In genomic region chr7:112012102-112012501, GRCm38 (mm10) we compare ENCODE assay signal across 11 mouse cellular contexts. TPM values are rescaled to one million over a fixed set of nuclear protein-coding genes. Genes with fewer than 3 reads are reported as not detected.
A peak's percentile ranks its signal among the peaks of the same experiment; 100 is the strongest.
DNase-seq lines count a peak whose midpoint lies in the region; ATAC-seq and TF ChIP-seq lines count a peak whose summit lies in the region.
"Had no signal": no experiment of that assay in that cellular context is flagged by ENCODE, and none has a peak within 500 bp of the region (broad histone marks: within the 10 kb centered on the region; RNA-seq: fewer than 3 reads in every experiment).

No protein-coding gene starts in this region.

- DNase-seq in cerebellum, adult 11 months = peak; percentile 91
- peak; percentile 40 for DNase-seq in heart, adult 8-10 months (ENCODE audit: low spot score)
- no peak for DNase-seq in thymus, postnatal 0 days (ENCODE audit: low spot score)
- DNase-seq in hindbrain, embryonic 11.5 days (ENCODE audit: low spot score) = no peak

- H3K4me3 ChIP-seq in intestine, embryonic 16.5 days (ENCODE audit: low read length) = no peak overlapping the region
- H3K4me3 ChIP-seq in intestine, postnatal 0 days (ENCODE audit: low read depth, low read length) = no peak overlapping the region
- no peak overlapping the region for H3K4me3 ChIP-seq in lung, embryonic 15.5 days
- H3K4me3 ChIP-seq in hindbrain, embryonic 11.5 days (ENCODE audit: low read depth, low read length) = no peak overlapping the region
- no peak overlapping the region for H3K4me3 ChIP-seq in hindbrain, embryonic 16.5 days (ENCODE audit: low read length)
- H3K4me3 ChIP-seq: embryonic facial prominence, embryonic 13.5 days; neural tube, embryonic 12.5 days had no signal

- TF ChIP-seq CTCF in intestine, postnatal 0 days (IDR thresholded peaks at IDR 0.05; ENCODE audit: low read depth) = no peak

- H3K4me2 ChIP-seq in intestine, embryonic 16.5 days (ENCODE audit: low read depth, low read length) = no peak overlapping the region
- H3K4me2 ChIP-seq in intestine, postnatal 0 days (replicated peaks; ENCODE audit: low read depth) = no peak overlapping the region
- no peak overlapping the region for H3K4me2 ChIP-seq in lung, embryonic 15.5 days
- no peak overlapping the region for H3K4me2 ChIP-seq in hindbrain, embryonic 11.5 days (replicated peaks; ENCODE audit: low read depth, low read length)
- H3K4me2 ChIP-seq in hindbrain, embryonic 16.5 days (ENCODE audit: low read length) = no peak overlapping the region
- H3K4me2 ChIP-seq: embryonic facial prominence, embryonic 13.5 days; neural tube, embryonic 12.5 days had no signal

- no peaks in the 10 kb centered on the region for H3K27me3 ChIP-seq in intestine, embryonic 16.5 days (replicated peaks; ENCODE audit: control insufficient read depth, insufficient read depth, low read length)
- H3K27me3 ChIP-seq in intestine, postnatal 0 days (replicated peaks; ENCODE audit: control insufficient read depth, insufficient read depth, low read length) = no peaks in the 10 kb centered on the region
- no peaks in the 10 kb centered on the region for H3K27me3 ChIP-seq in lung, embryonic 15.5 days
- no peaks in the 10 kb centered on the region for H3K27me3 ChIP-seq in hindbrain, embryonic 11.5 days (ENCODE audit: control insufficient read depth, insufficient read depth, low read length)
- no peaks in the 10 kb centered on the region for H3K27me3 ChIP-seq in hindbrain, embryonic 16.5 days (replicated peaks; ENCODE audit: control insufficient read depth, insufficient read depth, low read length)
- H3K27me3 ChIP-seq: embryonic facial prominence, embryonic 13.5 days; neural tube, embryonic 12.5 days had no signal

- no peak overlapping the region for H3K9ac ChIP-seq in intestine, embryonic 16.5 days (ENCODE audit: low read depth, low read length)
- H3K9ac ChIP-seq in intestine, postnatal 0 days (ENCODE audit: low read depth, low read length) = no peak overlapping the region
- no peak overlapping the region for H3K9ac ChIP-seq in lung, embryonic 15.5 days
- H3K9ac ChIP-seq in hindbrain, embryonic 11.5 days (ENCODE audit: low read depth, low read length) = no peak overlapping the region
- no peak overlapping the region for H3K9ac ChIP-seq in hindbrain, embryonic 16.5 days (ENCODE audit: low read depth, low read length)
- H3K9ac ChIP-seq: embryonic facial prominence, embryonic 13.5 days; neural tube, embryonic 12.5 days had no signal

- ATAC-seq in intestine, embryonic 16.5 days = no peak
- ATAC-seq in intestine, postnatal 0 days = no peak
- ATAC-seq in lung, embryonic 15.5 days (ENCODE audit: borderline replicate concordance, extremely low read depth, low FRiP score, low TSS enrichment) = peak; percentile 81
- no peak for ATAC-seq in hindbrain, embryonic 11.5 days (ENCODE audit: low FRiP score)
- ATAC-seq in hindbrain, embryonic 16.5 days = no peak

- no peaks in the 10 kb centered on the region for H3K4me1 ChIP-seq in intestine, embryonic 16.5 days (ENCODE audit: control insufficient read depth, insufficient read depth, low read length)
- H3K4me1 ChIP-seq in intestine, postnatal 0 days (replicated peaks; ENCODE audit: control insufficient read depth, insufficient read depth, low read length) = no peaks in the 10 kb centered on the region
- H3K4me1 ChIP-seq in lung, embryonic 15.5 days = peaks cover 25% of the 10 kb centered on the region
- no peaks in the 10 kb centered on the region for H3K4me1 ChIP-seq in hindbrain, embryonic 11.5 days (replicated peaks; ENCODE audit: control insufficient read depth, insufficient read depth, low read length)
- no peaks in the 10 kb centered on the region for H3K4me1 ChIP-seq in hindbrain, embryonic 16.5 days (ENCODE audit: control insufficient read depth, insufficient read depth, low read depth, low read length)
- H3K4me1 ChIP-seq: embryonic facial prominence, embryonic 13.5 days; neural tube, embryonic 12.5 days had no signal

- no peaks in the 10 kb centered on the region for H3K36me3 ChIP-seq in intestine, embryonic 16.5 days (ENCODE audit: control insufficient read depth, insufficient read depth, low read length)
- no peaks in the 10 kb centered on the region for H3K36me3 ChIP-seq in intestine, postnatal 0 days (ENCODE audit: control insufficient read depth, insufficient read depth)
- H3K36me3 ChIP-seq in lung, embryonic 15.5 days = no peaks in the 10 kb centered on the region
- H3K36me3 ChIP-seq in hindbrain, embryonic 11.5 days (ENCODE audit: control insufficient read depth, insufficient read depth, low read length) = no peaks in the 10 kb centered on the region
- H3K36me3 ChIP-seq in hindbrain, embryonic 16.5 days (ENCODE audit: control insufficient read depth, insufficient read depth, low read length) = no peaks in the 10 kb centered on the region
- H3K36me3 ChIP-seq: embryonic facial prominence, embryonic 13.5 days; G1E; neural tube, embryonic 12.5 days had no signal

- WGBS in intestine, embryonic 16.5 days = 44% methylated on average over 5 of the region's 5 CpGs
- 48% methylated on average over 5 of the region's 5 CpGs for WGBS in intestine, postnatal 0 days
- 15% methylated on average over 5 of the region's 5 CpGs for WGBS in lung, embryonic 15.5 days
- 72% methylated on average over 5 of the region's 5 CpGs for WGBS in hindbrain, embryonic 11.5 days
- 66% methylated on average over 5 of the region's 5 CpGs for WGBS in hindbrain, embryonic 16.5 days

- peak overlapping the region; percentile 9; the same call in 1 of the 2 replicates for H3K27ac ChIP-seq in intestine, embryonic 16.5 days (ENCODE audit: low read length)
- no peak overlapping the region for H3K27ac ChIP-seq in intestine, postnatal 0 days (ENCODE audit: low read depth, low read length)
- H3K27ac ChIP-seq in lung, embryonic 15.5 days = peak overlapping the region; percentile 79
- no peak overlapping the region for H3K27ac ChIP-seq in hindbrain, embryonic 11.5 days (ENCODE audit: low read depth, low read length)
- no peak overlapping the region for H3K27ac ChIP-seq in hindbrain, embryonic 16.5 days (ENCODE audit: low read depth, low read length)
- H3K27ac ChIP-seq: embryonic facial prominence, embryonic 13.5 days; neural tube, embryonic 12.5 days had no signal

- no peaks in the 10 kb centered on the region for H3K9me3 ChIP-seq in intestine, embryonic 16.5 days (ENCODE audit: control insufficient read depth, low read length)
- H3K9me3 ChIP-seq in intestine, postnatal 0 days (ENCODE audit: control insufficient read depth) = no peaks in the 10 kb centered on the region
- no peaks in the 10 kb centered on the region for H3K9me3 ChIP-seq in lung, embryonic 15.5 days
- H3K9me3 ChIP-seq in hindbrain, embryonic 11.5 days (ENCODE audit: control insufficient read depth, low read length) = no peaks in the 10 kb centered on the region
- H3K9me3 ChIP-seq in hindbrain, embryonic 16.5 days (ENCODE audit: control insufficient read depth, low read length) = no peaks in the 10 kb centered on the region
- H3K9me3 ChIP-seq: embryonic facial prominence, embryonic 13.5 days; G1E; neural tube, embryonic 12.5 days had no signal

RNA-seq across cellular contexts. Expression of gene Usp47, which starts 11.2 kb away (rescaled TPM):
- 48.7 and 50.8 TPM in 2 replicates for polyA plus RNA-seq in intestine, embryonic 16.5 days (2015; fragmentation: Nextera tagmentation; extraction: Ambion mirVana)
- 26.9 and 29.6 TPM in 2 replicates for polyA plus RNA-seq in intestine, postnatal 0 days (2015; fragmentation: Nextera tagmentation; extraction: Ambion mirVana)
- 10 to 100 TPM; 82.4 to 97.0 (median 88.2) TPM for total RNA-seq in heart, adult 8-10 months (2022)
- 66.6 and 68.9 TPM in 2 replicates for polyA plus RNA-seq in lung, embryonic 15.5 days (2015; fragmentation: Nextera tagmentation; extraction: Ambion mirVana)
- 32.9 and 34.6 TPM in 2 replicates for polyA plus RNA-seq in thymus, postnatal 0 days (2015; fragmentation: Nextera tagmentation; extraction: Ambion mirVana)
- 94.4 and 108 TPM in 2 replicates for polyA plus RNA-seq in hindbrain, embryonic 11.5 days (2014; fragmentation: Nextera tagmentation; extraction: Ambion mirVana)
- polyA plus RNA-seq in hindbrain, embryonic 16.5 days (2015; fragmentation: Nextera tagmentation; extraction: Ambion mirVana) = 53.3 and 67.6 TPM in 2 replicates

Comparison
In these comparisons a context has a peak if more than half of its experiments do, and no peak if none do; other contexts are left out.
1. H3K27ac ChIP-seq: peak in intestine, embryonic 16.5 days (single experiment) and lung, embryonic 15.5 days (single experiment); none in intestine, postnatal 0 days (single experiment), hindbrain, embryonic 11.5 days (single experiment) and hindbrain, embryonic 16.5 days (single experiment).
2. DNase-seq: peak in cerebellum, adult 11 months (single experiment) and heart, adult 8-10 months (single experiment); none in thymus, postnatal 0 days (single experiment) and hindbrain, embryonic 11.5 days (single experiment).